Mouse (Mus musculus) erythroblast, embryonic 14.5 days (primary cell): ENCODE data around the gene Lhx1.

Experiments used
- GATA1 ChIP-seq: IDR thresholded peaks from 2 replicates; pipeline ENCODE4 v1.6.1; 2012; ENCODE audit warnings: low read length, inconsistent platforms, mixed read lengths
- TAL1 ChIP-seq: IDR thresholded peaks from 3 replicates; pipeline ENCODE4 v1.6.1; 2012; ENCODE audit warnings: low read length, inconsistent platforms, mixed read lengths

- TF ChIP-seq GATA1: no peak
- no peak for TF ChIP-seq TAL1
Observed at GRCm38 (mm10) chr11:84517431-84517830, 7.9 kb downstream of the Lhx1 start.
